Mouse (Mus musculus) liver, embryonic 14.5 days (tissue): ENCODE data around the gene Hs3st2. TPM values are rescaled to one million over a fixed set of nuclear protein-coding genes. Genes with fewer than 3 reads are reported as not detected.

Source experiments
- ATAC-seq: fragments of 200-750 bp; cut with Nextera tagmentation; 2 replicates; pipeline ENCODE4 v1.8.0; 2017; ENCODE audit warnings: moderate number of reproducible peaks, mild to moderate bottlenecking, moderate library complexity; ENCODE audit not compliant: insufficient read depth
- DNase-seq, 3 experiments: peaks; one replicate each; pipeline ENCODE4 v3.0.0-alpha.2; 2012 to 2013; ENCODE audit warnings: low read depth in 3 of 3, low spot score in 3 of 3
- H3K27ac ChIP-seq: fragments of 300-500 bp; sonication (generic); 2 replicates; pipeline ENCODE4 v1.5.1; 2014; ENCODE audit warnings: moderate library complexity, mild to moderate bottlenecking, control low read depth, inconsistent platforms
- H3K27me3 ChIP-seq: fragments of 300-500 bp; sonication (generic); 2 replicates; pipeline ENCODE4 v1.6.1; 2014; ENCODE audit warnings: mild to moderate bottlenecking, low read length, moderate library complexity; ENCODE audit not compliant: control insufficient read depth, insufficient read depth
- H3K36me3 ChIP-seq: fragments of 300-500 bp; sonication (generic); replicated peaks from 2 replicates; pipeline ENCODE4 v1.6.1; 2014; ENCODE audit warnings: low read depth; ENCODE audit not compliant: control insufficient read depth, insufficient read depth
- H3K4me1 ChIP-seq, 2 experiments: fragments of 200-500 bp in 1 of 2; fragments of 300-500 bp in 1 of 2; sonication (generic) in 1 of 2; replicated peaks; 2 replicates each; pipeline ENCODE4 v1.6.1; 2012 to 2014; ENCODE audit warnings: antibody characterized with exemption in 1 of 2, inconsistent platforms in 1 of 2, low read length in 1 of 2; ENCODE audit not compliant: control insufficient read depth in 2 of 2, insufficient read depth in 2 of 2
- H3K4me2 ChIP-seq: fragments of 300-500 bp; sonication (generic); 2 replicates; pipeline ENCODE4 v1.6.1; 2014; ENCODE audit warnings: low read depth, mild to moderate bottlenecking, control low read depth, moderate library complexity
- H3K4me3 ChIP-seq, 2 experiments: fragments of 200-500 bp in 1 of 2; fragments of 300-500 bp in 1 of 2; sonication (generic) in 1 of 2; 2 replicates each; pipeline ENCODE4 v1.5.1; 2012 to 2014; ENCODE audit warnings: low read depth in 2 of 2, low read length in 2 of 2, mild to moderate bottlenecking in 2 of 2, control low read depth in 1 of 2, inconsistent platforms in 1 of 2, moderate library complexity in 1 of 2; ENCODE audit not compliant: insufficient read depth in 1 of 2
- H3K9ac ChIP-seq: fragments of 300-500 bp; sonication (generic); replicated peaks from 2 replicates; pipeline ENCODE4 v1.6.1; 2014; ENCODE audit warnings: mild to moderate bottlenecking, control low read depth, moderate library complexity
- H3K9me3 ChIP-seq: fragments of 300-500 bp; sonication (generic); 2 replicates; pipeline ENCODE4 v1.6.1; 2016; ENCODE audit warnings: low read length, mixed read lengths; ENCODE audit not compliant: control insufficient read depth
- CTCF ChIP-seq: IDR thresholded peaks from 2 replicates; pipeline ENCODE4 v1.5.1; 2016; ENCODE audit warnings: antibody characterized with exemption, low read depth, control low read depth
- EP300 ChIP-seq: IDR thresholded peaks from 2 replicates; pipeline ENCODE4 v1.6.1; 2016; ENCODE audit warnings: antibody characterized with exemption, low read depth
- WGBS: fragments of 180-500 bp; shearing (Covaris S2); extraction: QIAGEN DNeasy Blood & Tissue Kit; methylation state at CpG from one replicate; pipeline ENCODE4 v1.1.7; 2014; ENCODE audit not compliant: insufficient replicate concordance; 5-methylcytosine and 5-hydroxymethylcytosine counted together
- polyA plus RNA-seq, 2 experiments: library from polyadenylated mRNA; depleted of rRNA in 1 of 2; stranded (reverse) in 1 of 2; unstranded in 1 of 2; fragments of >200 nt; fragmentation: Nextera tagmentation in 1 of 2; extraction: Ambion mirVana in 1 of 2; gene quantifications; 2 replicates each; pipeline versions ENCODE4 v1.2.1 to v1.2.3; 2012 to 2014

The Hs3st2 gene
- polyA plus RNA-seq, 2 experiments, result 0.01 TPM; not detected in 1

- ATAC-seq (no peak), DNase-seq (no peak)
- H3K4me1 ChIP-seq, result no peaks in the 10 kb centered on the region
- no peaks in the 10 kb centered on the region for H3K36me3 ChIP-seq
- WGBS, result 53% methylated on average over 7 of the region's 7 CpGs
- no peaks in the 10 kb centered on the region for H3K9me3 ChIP-seq
- TF ChIP-seq EP300, result no peak
- TF ChIP-seq CTCF, result no peak
- H3K27me3 ChIP-seq, result no peaks in the 10 kb centered on the region
- H3K4me3 ChIP-seq, result no peak overlapping the region
- H3K4me2 ChIP-seq, result no peak overlapping the region
- no peak overlapping the region for H3K9ac ChIP-seq
- H3K27ac ChIP-seq, result no peak overlapping the region
Observed at GRCm38 (mm10) chr7:121534386-121534785, 142.7 kb downstream of the Hs3st2 start.

DNA sequence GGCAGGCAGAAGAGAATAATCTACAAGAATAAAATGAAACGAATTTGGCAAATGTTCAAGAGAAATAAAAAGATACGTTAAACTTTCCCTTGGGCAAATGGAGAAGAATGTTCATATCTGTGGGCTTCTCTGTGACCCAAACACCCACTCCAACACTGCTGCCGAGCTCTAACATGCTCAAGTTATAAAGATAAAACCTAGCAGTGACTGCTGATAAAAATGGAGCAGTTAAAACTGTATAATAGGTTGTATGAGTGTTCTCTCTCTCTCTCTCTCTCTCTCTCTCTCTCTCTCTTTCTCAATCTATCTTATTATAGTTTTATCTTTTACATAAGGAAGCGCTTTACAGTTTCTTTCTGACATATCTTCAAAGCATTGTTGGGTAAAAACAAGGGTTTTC lies 144.3 kb downstream of the Hs3st2 start:
- 42% methylated on average over 4 of the region's 4 CpGs for WGBS
- no peak for DNase-seq

DNA sequence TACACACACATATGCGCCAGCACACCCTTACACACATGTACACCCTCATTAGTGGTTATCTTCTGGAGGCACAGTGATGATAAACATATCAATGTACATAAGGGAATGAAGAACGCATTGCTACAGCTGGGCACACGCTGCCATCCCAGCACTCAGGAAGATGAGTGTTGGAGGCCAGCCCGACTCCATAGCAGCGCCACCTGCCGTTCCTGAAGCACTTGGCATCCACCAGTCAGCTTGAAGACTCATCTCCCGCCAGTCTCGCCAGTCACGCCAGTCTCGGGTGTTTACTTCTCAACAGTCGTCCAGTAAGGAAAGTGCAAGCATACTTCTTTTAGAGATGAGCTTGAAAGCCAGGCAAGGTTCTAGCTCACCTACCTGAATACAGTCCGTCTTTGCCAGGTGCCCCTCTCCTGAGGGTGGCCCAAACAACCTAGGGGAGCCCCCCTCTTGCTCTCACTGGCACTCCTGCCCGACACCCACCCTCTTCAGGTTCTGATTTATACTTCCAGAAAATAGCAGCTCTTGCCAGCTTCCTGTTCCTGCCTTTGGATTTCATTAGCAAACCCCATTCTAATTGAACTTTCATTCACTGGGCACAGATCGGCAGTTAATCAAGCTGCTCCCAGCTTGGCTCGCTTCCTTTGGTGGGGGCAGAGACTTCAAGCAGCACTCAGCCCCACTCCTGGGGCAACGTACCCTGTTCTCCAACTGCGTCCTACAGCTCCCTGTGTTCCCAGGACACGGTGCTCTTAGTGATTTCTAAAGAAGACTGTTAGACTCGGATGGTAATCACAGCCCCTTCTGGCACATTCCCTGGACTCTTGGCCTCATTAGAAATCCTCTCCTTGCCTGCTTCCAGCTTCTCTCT lies 148.0 kb downstream of the Hs3st2 start:
- DNase-seq (no peak), ATAC-seq (no peak)
- 55% methylated on average over 19 of the region's 19 CpGs for WGBS
- no peak overlapping the region for H3K4me2 ChIP-seq
- H3K27me3 ChIP-seq, result no peaks in the 10 kb centered on the region
- H3K36me3 ChIP-seq, result no peaks in the 10 kb centered on the region
- TF ChIP-seq EP300 (no peak), CTCF (peak; percentile 29; the same call in 1 of the 2 replicates)
- H3K9ac ChIP-seq, result no peak overlapping the region
- H3K4me1 ChIP-seq, result no peaks in the 10 kb centered on the region
- no peaks in the 10 kb centered on the region for H3K9me3 ChIP-seq
- no peak overlapping the region for H3K27ac ChIP-seq
- no peak overlapping the region for H3K4me3 ChIP-seq

More for the DNA sequence above, 144.3 kb downstream of the Hs3st2 start:
- ATAC-seq, result no peak
- Histone ChIP-seq H3K4me2 (no peak overlapping the region), H3K4me1 (no peaks in the 10 kb centered on the region), H3K27ac (no peak overlapping the region), H3K27me3 (no peaks in the 10 kb centered on the region), H3K9me3 (no peaks in the 10 kb centered on the region), H3K4me3 (no peak overlapping the region), H3K36me3 (no peaks in the 10 kb centered on the region), H3K9ac (no peak overlapping the region)
- TF ChIP-seq CTCF (no peak), EP300 (no peak)

GRCm38 (mm10) chr7:121542458-121542857 lies 150.8 kb downstream of the Hs3st2 start:
- no peak overlapping the region for H3K9ac ChIP-seq
- H3K4me1 ChIP-seq, result no peaks in the 10 kb centered on the region
- no peak for ATAC-seq
- no peak for DNase-seq
- no peak overlapping the region for H3K27ac ChIP-seq
- TF ChIP-seq CTCF (no peak), EP300 (no peak)
- WGBS, result 42% methylated on average over 2 of the region's 2 CpGs
- H3K4me2 ChIP-seq, result no peak overlapping the region
- no peak overlapping the region for H3K4me3 ChIP-seq
- H3K36me3 ChIP-seq, result no peaks in the 10 kb centered on the region
- no peaks in the 10 kb centered on the region for H3K9me3 ChIP-seq
- H3K27me3 ChIP-seq, result no peaks in the 10 kb centered on the region

DNA sequence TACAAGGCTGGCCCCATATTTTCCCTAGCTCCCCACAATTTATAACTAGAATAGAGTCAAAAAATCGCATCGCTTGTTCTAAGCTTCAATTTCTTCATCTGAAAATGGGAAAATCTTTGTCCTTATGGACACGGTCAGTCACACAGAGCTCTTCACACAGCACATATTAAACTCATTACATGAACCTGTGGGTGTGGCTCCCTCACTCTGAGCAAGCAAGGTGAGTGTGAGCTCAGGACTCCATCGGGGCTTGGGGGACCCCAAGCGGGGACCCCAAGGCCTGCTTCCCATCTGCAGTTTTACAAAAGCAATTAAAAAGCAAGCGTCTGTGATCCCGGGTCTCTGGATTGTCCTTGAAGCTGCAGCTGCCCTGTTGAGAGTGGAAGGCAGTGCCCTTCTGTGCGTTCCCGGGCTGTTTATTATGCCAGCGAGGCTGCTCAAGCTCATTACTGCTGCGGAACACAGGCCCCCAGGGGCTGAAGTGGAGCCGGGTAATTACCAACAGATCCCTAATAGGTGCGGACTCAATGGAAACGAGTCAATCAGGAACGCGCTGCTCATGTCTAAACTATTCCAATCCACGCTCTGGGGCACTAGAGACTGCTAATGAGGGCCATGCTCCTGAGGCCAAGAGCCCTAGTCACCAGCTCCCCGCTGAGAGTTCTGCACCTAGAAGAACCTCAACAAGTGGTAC lies 157.8 kb downstream of the Hs3st2 start:
- no peak for ATAC-seq
- H3K4me3 ChIP-seq, result no peak overlapping the region
- WGBS, result 62% methylated on average over 18 of the region's 18 CpGs

More for the DNA sequence above, 157.8 kb downstream of the Hs3st2 start:
- no peaks in the 10 kb centered on the region for H3K36me3 ChIP-seq
- no peak overlapping the region for H3K9ac ChIP-seq
- TF ChIP-seq EP300, result no peak
- TF ChIP-seq CTCF, result no peak
- DNase-seq, result no peak
- H3K27me3 ChIP-seq, result no peaks in the 10 kb centered on the region
- no peak overlapping the region for H3K4me2 ChIP-seq
- H3K27ac ChIP-seq, result no peak overlapping the region
- no peaks in the 10 kb centered on the region for H3K9me3 ChIP-seq
- H3K4me1 ChIP-seq, result no peaks in the 10 kb centered on the region
